Mouse (Mus musculus) MEL (cell line): ENCODE measurements around the gene Clcn5. TPM values are rescaled to one million over a fixed set of nuclear protein-coding genes. Genes with fewer than 3 reads are reported as not detected.

Source experiments
- DNase-seq: peaks from one replicate; pipeline ENCODE4 v3.0.0; 2011; ENCODE audit warnings: low read depth, low spot score
- H3K27ac ChIP-seq: 2 replicates; pipeline ENCODE4 v1.5.1; 2012; ENCODE audit warnings: low read depth, mild to moderate bottlenecking, control low read depth, low read length, moderate library complexity; ENCODE audit not compliant: control insufficient read depth
- H3K27me3 ChIP-seq, 2 experiments: fragments of 150-350 bp in 1 of 2; sonication (generic) in 1 of 2; 2 replicates each; pipeline ENCODE4 v1.6.1; 2012; ENCODE audit warnings: low read length in 2 of 2, mild to moderate bottlenecking in 2 of 2, improper control_type of control experiment in 1 of 2, moderate library complexity in 1 of 2; ENCODE audit not compliant: insufficient read depth in 2 of 2, control insufficient read depth in 1 of 2
- H3K36me3 ChIP-seq, 2 experiments: 2 replicates each; pipeline ENCODE4 v1.6.1; 2012 to 2014; ENCODE audit warnings: low read length in 2 of 2, improper control_type of control experiment in 1 of 2, inconsistent platforms in 1 of 2, mild to moderate bottlenecking in 1 of 2; ENCODE audit not compliant: insufficient read depth in 2 of 2, control insufficient read depth in 1 of 2
- H3K4me1 ChIP-seq, 2 experiments: fragments of 150-350 bp in 1 of 2; sonication (generic) in 1 of 2; 2 replicates each; pipeline ENCODE4 v1.6.1; 2012; ENCODE audit warnings: low read length in 2 of 2, improper control_type of control experiment in 1 of 2, mild to moderate bottlenecking in 1 of 2; ENCODE audit not compliant: insufficient read depth in 2 of 2, control insufficient read depth in 1 of 2
- H3K4me3 ChIP-seq, 2 experiments: fragments of 150-350 bp in 1 of 2; sonication (generic) in 1 of 2; 2 replicates each; pipeline ENCODE4 v1.5.1; 2012; ENCODE audit warnings: low read depth in 2 of 2, low read length in 2 of 2, mild to moderate bottlenecking in 2 of 2, moderate library complexity in 2 of 2, control low read depth in 1 of 2, improper control_type of control experiment in 1 of 2; ENCODE audit not compliant: control insufficient read depth in 1 of 2, insufficient read depth in 1 of 2
- H3K79me2 ChIP-seq: 2 replicates; pipeline ENCODE4 v1.6.1; 2012; ENCODE audit warnings: mild to moderate bottlenecking, low read length, moderate library complexity; ENCODE audit not compliant: control insufficient read depth, poor library complexity, insufficient read depth
- H3K9ac ChIP-seq: 2 replicates; pipeline ENCODE4 v1.6.1; 2012; ENCODE audit warnings: low read depth, mild to moderate bottlenecking, control low read depth, low read length, moderate library complexity; ENCODE audit not compliant: control insufficient read depth, poor library complexity, severe bottlenecking
- H3K9me3 ChIP-seq: fragments of 150-350 bp; sonication (generic); replicated peaks from 2 replicates; pipeline ENCODE4 v1.6.1; 2012; ENCODE audit warnings: mild to moderate bottlenecking, low read length, improper control_type of control experiment, moderate library complexity; ENCODE audit not compliant: insufficient read depth
- BHLHE40 ChIP-seq: IDR thresholded peaks from 2 replicates; pipeline ENCODE4 v1.6.1; 2012; ENCODE audit warnings: low read depth, mild to moderate bottlenecking, inconsistent platforms, low read length, improper control_type of control experiment, borderline replicate concordance
- CHD1 ChIP-seq: IDR thresholded peaks from 2 replicates; pipeline ENCODE4 v1.6.1; 2012; ENCODE audit warnings: low read depth, mild to moderate bottlenecking, inconsistent platforms, low read length, improper control_type of control experiment
- CHD2 ChIP-seq: IDR thresholded peaks from 2 replicates; pipeline ENCODE4 v1.6.1; 2011; ENCODE audit warnings: low read length, improper control_type of control experiment
- CTCF ChIP-seq, 3 experiments: IDR thresholded peaks in 2 of 3; conservative IDR thresholded peaks in 1 of 3; 2 replicates each; pipeline ENCODE4 v1.5.1; 2011 to 2012; ENCODE audit warnings: low read length in 3 of 3, low read depth in 2 of 3, mild to moderate bottlenecking in 2 of 3, improper control_type of control experiment in 1 of 3, inconsistent platforms in 1 of 3, mixed read lengths in 1 of 3, moderate library complexity in 1 of 3; ENCODE audit not compliant: control insufficient read depth in 1 of 3, insufficient read depth in 1 of 3, poor library complexity in 1 of 3, severe bottlenecking in 1 of 3
- ELF1 ChIP-seq: IDR thresholded peaks from 2 replicates; pipeline ENCODE4 v1.6.1; 2014; ENCODE audit warnings: low read depth, mild to moderate bottlenecking, inconsistent platforms, low read length, improper control_type of control experiment, moderate library complexity
- GABPA ChIP-seq: IDR thresholded peaks from 2 replicates; pipeline ENCODE4 v1.6.1; 2012; ENCODE audit warnings: low read depth, mild to moderate bottlenecking, inconsistent platforms, low read length, improper control_type of control experiment, moderate library complexity
- HCFC1 ChIP-seq: IDR thresholded peaks from 2 replicates; pipeline ENCODE4 v1.6.1; 2012; ENCODE audit warnings: low read depth, mild to moderate bottlenecking, inconsistent platforms, low read length, improper control_type of control experiment, moderate library complexity
- MAFK ChIP-seq: IDR thresholded peaks from 2 replicates; pipeline ENCODE4 v1.6.1; 2011; ENCODE audit warnings: low read depth, mild to moderate bottlenecking, low read length, improper control_type of control experiment, borderline replicate concordance
- MAX ChIP-seq: IDR thresholded peaks from 2 replicates; pipeline ENCODE4 v1.6.1; 2011; ENCODE audit warnings: low read length, improper control_type of control experiment
- MAZ ChIP-seq: IDR thresholded peaks from 2 replicates; pipeline ENCODE4 v1.6.1; 2012; ENCODE audit warnings: low read depth, mild to moderate bottlenecking, inconsistent platforms, low read length, improper control_type of control experiment
- RAD21 ChIP-seq: IDR thresholded peaks from 2 replicates; pipeline ENCODE4 v1.6.1; 2011; ENCODE audit warnings: mild to moderate bottlenecking, low read depth, low read length, improper control_type of control experiment
- RCOR1 ChIP-seq: IDR thresholded peaks from 2 replicates; pipeline ENCODE4 v1.6.1; 2012; ENCODE audit warnings: low read depth, mild to moderate bottlenecking, inconsistent platforms, low read length, improper control_type of control experiment
- SIN3A ChIP-seq: IDR thresholded peaks from 2 replicates; pipeline ENCODE4 v1.6.1; 2012; ENCODE audit warnings: low read length, improper control_type of control experiment, inconsistent platforms
- TCF12 ChIP-seq: IDR thresholded peaks from 2 replicates; pipeline ENCODE4 v1.6.1; 2014; ENCODE audit warnings: low read depth, mild to moderate bottlenecking, inconsistent platforms, low read length, improper control_type of control experiment, moderate library complexity
- USF2 ChIP-seq, 2 experiments: IDR thresholded peaks; 2 replicates each; pipeline ENCODE4 v1.6.1; 2011 to 2012; ENCODE audit warnings: improper control_type of control experiment in 2 of 2, low read length in 2 of 2, borderline replicate concordance in 1 of 2, inconsistent platforms in 1 of 2, low read depth in 1 of 2, mild to moderate bottlenecking in 1 of 2; ENCODE audit not compliant: insufficient read depth in 1 of 2
- ZKSCAN1 ChIP-seq: IDR thresholded peaks from 2 replicates; pipeline ENCODE4 v1.6.1; 2012; ENCODE audit warnings: low read depth, mild to moderate bottlenecking, inconsistent platforms, low read length, improper control_type of control experiment, moderate library complexity
- ZMIZ1 ChIP-seq: IDR thresholded peaks from 2 replicates; pipeline ENCODE4 v1.6.1; 2012; ENCODE audit warnings: low read depth, mild to moderate bottlenecking, inconsistent platforms, low read length, improper control_type of control experiment, moderate library complexity
- ZNF384 ChIP-seq: IDR thresholded peaks from 2 replicates; pipeline ENCODE4 v1.6.1; 2012; ENCODE audit warnings: low read depth, mild to moderate bottlenecking, inconsistent platforms, low read length, improper control_type of control experiment
- polyA plus RNA-seq, 2 experiments: library from polyadenylated mRNA; stranded (reverse) in 1 of 2; unstranded in 1 of 2; fragments of >175 nt in 1 of 2; fragments of >200 nt in 1 of 2; gene quantifications; 2 replicates each; pipeline versions ENCODE4 v1.2.1 to v1.2.4; 2012; ENCODE audit warnings: low replicate concordance in 2 of 2, low read depth in 1 of 2; ENCODE audit not compliant: insufficient read length in 2 of 2, insufficient read depth in 1 of 2, missing spikeins in 1 of 2
- total RNA-seq: library from RNA; depleted of rRNA; stranded (reverse); fragments of 300-350 nt; gene quantifications from 2 replicates; pipeline ENCODE4 v1.2.3, GENCODE M21; 2012

Clcn5 gene
- total and polyA plus RNA-seq, 3 experiments: 8.1 to 10.4 TPM; not detected in 1

DNA sequence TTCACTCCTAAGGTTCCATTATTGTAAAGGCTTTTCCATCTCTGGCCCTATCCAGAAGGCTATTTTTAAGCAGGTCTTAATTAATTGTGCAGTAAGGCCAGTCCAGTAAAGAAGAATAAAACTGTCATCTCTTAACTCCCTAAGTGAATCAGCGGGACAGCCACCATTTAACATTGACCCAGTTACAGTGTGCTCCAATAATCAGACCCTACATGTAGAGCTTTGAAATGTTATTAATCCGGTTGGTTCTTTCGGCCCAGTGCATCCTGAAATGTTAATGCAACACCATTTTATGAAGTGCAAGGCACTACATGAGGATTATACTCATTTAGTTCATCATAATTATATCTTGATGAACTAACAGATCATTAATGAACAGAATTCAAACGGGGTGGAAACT lies 128.3 kb downstream of the Clcn5 start:
- no peaks in the 10 kb centered on the region for H3K27me3 ChIP-seq
- peaks cover 0 to 21% of the 10 kb centered on the region in 2 experiments; a peak in 2 of 4 replicates for H3K36me3 ChIP-seq
- peaks cover 2 to 22% of the 10 kb centered on the region in 2 experiments; a peak in 2 of 4 replicates for H3K4me1 ChIP-seq
- no peak overlapping the region for H3K4me3 ChIP-seq
- no peak for DNase-seq
- no peaks in the 10 kb centered on the region for H3K9me3 ChIP-seq
- TF ChIP-seq TCF12 (no peak), CHD2 (no peak), ZMIZ1 (no peak), CTCF (IDR thresholded peaks at IDR 0.05 in 2 of 3, conservative IDR thresholded peaks at IDR 0.05 in 1 of 3; ENCODE audit: control insufficient read depth in 1 of 3, insufficient read depth in 1 of 3, low read depth in 2 of 3, low read length in 3 of 3, poor library complexity in 1 of 3, severe bottlenecking in 1 of 3) (no peak), SIN3A (no peak), HCFC1 (no peak), GABPA (no peak), MAFK (no peak), MAX (no peak), ZNF384 (no peak)
- H3K79me2 ChIP-seq: no peaks in the 10 kb centered on the region
- no peak overlapping the region for H3K9ac ChIP-seq
- no peak overlapping the region for H3K27ac ChIP-seq

DNA sequence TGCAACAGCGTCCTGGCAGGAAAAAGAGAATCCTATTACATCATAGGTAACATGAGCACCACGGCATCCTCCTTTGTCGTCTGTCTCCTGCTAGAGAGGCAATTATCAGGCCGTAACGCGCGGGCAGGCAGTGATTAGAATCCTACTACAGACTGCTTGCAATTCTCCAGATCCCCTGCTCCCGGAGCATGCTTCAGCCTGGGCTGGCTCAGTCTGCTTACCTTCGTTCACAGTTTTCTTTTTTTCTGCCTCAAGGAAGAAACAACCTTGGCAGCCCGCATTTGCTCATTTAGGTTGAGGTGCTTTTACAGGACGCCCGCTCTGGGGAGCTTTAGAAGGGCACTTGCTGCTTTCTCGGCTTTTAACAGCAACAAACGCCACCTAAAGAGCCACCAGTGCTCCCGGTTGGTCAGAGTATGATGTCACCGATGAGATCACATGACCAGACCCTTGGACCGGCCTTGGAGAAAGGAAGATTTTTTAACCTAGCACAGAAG lies 130.8 kb downstream of the Clcn5 start:
- peak; percentile 46 for DNase-seq
- no peak for TF ChIP-seq MAZ
- TF ChIP-seq USF2 (IDR thresholded peaks at IDR 0.05; ENCODE audit: borderline replicate concordance in 1 of 2, insufficient read depth in 1 of 2, low read depth in 1 of 2, low read length in 2 of 2): no peak
- TF ChIP-seq BHLHE40: no peak
- no peak for TF ChIP-seq RAD21
- TF ChIP-seq CHD1: no peak
- no peak for TF ChIP-seq ZKSCAN1
- no peak for TF ChIP-seq CHD2
- TF ChIP-seq MAFK: no peak
- TF ChIP-seq RCOR1: no peak
- TF ChIP-seq ELF1: no peak
- TF ChIP-seq ZNF384: no peak
- no peaks in the 10 kb centered on the region for H3K27me3 ChIP-seq
- H3K4me3 ChIP-seq: no peak overlapping the region
- H3K36me3 ChIP-seq: peaks cover 0 to 21% of the 10 kb centered on the region in 2 experiments; a peak in 2 of 4 replicates
- no peak overlapping the region for H3K27ac ChIP-seq
- H3K4me1 ChIP-seq: peaks cover 2 to 22% of the 10 kb centered on the region in 2 experiments; a peak in 2 of 4 replicates
- H3K9me3 ChIP-seq: no peaks in the 10 kb centered on the region
- no peak overlapping the region for H3K9ac ChIP-seq
- no peaks in the 10 kb centered on the region for H3K79me2 ChIP-seq
